Mouse (Mus musculus) neural tube, embryonic 11.5 days (tissue): ENCODE measurements around the gene Dgkg. TPM values are rescaled to one million over a fixed set of nuclear protein-coding genes. Genes with fewer than 3 reads are reported as not detected.

ENCODE experiments used
- ATAC-seq: fragments of 200-750 bp; cut with Nextera tagmentation; 2 replicates; pipeline ENCODE4 v1.8.0; 2017; ENCODE audit warnings: moderate number of reproducible peaks, mild to moderate bottlenecking, moderate TSS enrichment, moderate library complexity; ENCODE audit not compliant: insufficient read depth, low FRiP score, low TSS enrichment
- DNase-seq: peaks from one replicate; pipeline ENCODE4 v3.0.0-alpha.2; 2015; ENCODE audit warnings: low spot score
- H3K27ac ChIP-seq: fragments of 300-500 bp; sonication (generic); 2 replicates; pipeline ENCODE4 v1.5.1; 2014; ENCODE audit warnings: low read depth, mild to moderate bottlenecking, low read length
- H3K27me3 ChIP-seq: fragments of 300-500 bp; sonication (generic); 2 replicates; pipeline ENCODE4 v1.6.1; 2014; ENCODE audit warnings: mild to moderate bottlenecking, low read length, mixed read lengths; ENCODE audit not compliant: control insufficient read depth, insufficient read depth
- H3K36me3 ChIP-seq: fragments of 300-500 bp; sonication (generic); 2 replicates; pipeline ENCODE4 v1.6.1; 2014; ENCODE audit warnings: mild to moderate bottlenecking, low read length, moderate library complexity, mixed read lengths; ENCODE audit not compliant: control insufficient read depth, insufficient read depth
- H3K4me1 ChIP-seq: fragments of 300-500 bp; sonication (generic); 2 replicates; pipeline ENCODE4 v1.6.1; 2014; ENCODE audit warnings: low read length, mixed read lengths; ENCODE audit not compliant: control insufficient read depth, insufficient read depth
- H3K4me2 ChIP-seq: fragments of 300-500 bp; sonication (generic); 2 replicates; pipeline ENCODE4 v1.6.1; 2014; ENCODE audit warnings: low read depth, mild to moderate bottlenecking, moderate library complexity
- H3K4me3 ChIP-seq: fragments of 300-500 bp; sonication (generic); 2 replicates; pipeline ENCODE4 v1.5.1; 2014; ENCODE audit warnings: low read depth, low read length
- H3K9ac ChIP-seq: fragments of 300-500 bp; sonication (generic); 2 replicates; pipeline ENCODE4 v1.6.1; 2014; ENCODE audit warnings: mild to moderate bottlenecking, low read length
- H3K9me3 ChIP-seq: fragments of 300-500 bp; sonication (generic); 2 replicates; pipeline ENCODE4 v1.6.1; 2016; ENCODE audit warnings: low read length; ENCODE audit not compliant: control insufficient read depth
- WGBS: fragments of 180-500 bp; shearing (Covaris S2); extraction: QIAGEN DNeasy Blood & Tissue Kit; methylation state at CpG from one replicate; pipeline ENCODE4 v1.1.7; 2014; 5-methylcytosine and 5-hydroxymethylcytosine counted together
- polyA plus RNA-seq: library from polyadenylated mRNA; unstranded; fragments of >200 nt; fragmentation: Nextera tagmentation; extraction: Ambion mirVana; gene quantifications from 2 replicates; pipeline ENCODE4 v1.2.1, GENCODE M21; 2014

Dgkg gene
- 0.08 and 0.19 TPM in 2 replicates for polyA plus RNA-seq

DNA sequence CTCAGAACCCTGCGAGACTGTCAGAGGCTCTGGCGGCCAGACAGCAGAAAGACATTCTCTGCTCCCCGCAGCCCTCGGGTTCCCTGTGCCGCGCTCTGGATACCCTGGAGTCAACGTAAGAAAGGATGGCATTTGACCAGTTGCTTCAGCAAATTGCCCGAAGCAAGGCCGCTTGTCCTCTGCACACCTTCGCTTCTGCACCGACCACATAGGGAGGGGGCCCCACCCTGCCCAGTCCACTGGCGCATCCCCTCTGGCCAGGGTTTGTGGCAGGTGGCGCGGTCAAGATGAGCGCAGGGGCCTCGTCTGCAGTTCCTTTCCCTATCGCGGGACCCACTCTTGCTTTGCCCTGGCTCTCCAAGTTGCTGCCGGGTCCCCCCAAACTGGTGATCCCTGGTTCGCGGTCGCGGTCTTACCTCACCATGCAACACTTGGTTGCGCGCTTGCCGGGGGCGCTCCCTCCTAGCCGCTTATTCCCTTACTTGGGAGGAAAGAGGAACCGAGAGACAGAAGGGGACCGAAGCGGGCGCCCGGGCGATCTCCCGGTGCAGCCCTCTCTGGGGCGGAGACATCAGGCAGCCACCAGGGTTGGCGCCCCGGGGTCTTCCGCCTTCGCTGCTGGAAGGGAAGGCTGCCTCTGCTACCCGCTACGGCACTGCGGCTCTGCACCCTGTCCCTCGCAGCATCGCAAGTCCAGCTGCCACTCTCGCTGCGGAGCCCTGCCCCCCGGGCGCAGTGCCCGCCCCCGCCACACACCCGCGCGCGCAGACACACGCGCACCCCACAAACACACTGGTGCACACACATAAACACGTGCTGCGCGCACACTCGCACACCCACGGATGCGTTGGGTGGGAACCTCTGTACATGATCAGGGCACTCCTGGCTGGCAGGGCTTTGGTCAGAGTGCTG lies at the start of gene Dgkg:
Dgkg (minus strand) TSS at position 689 of the 912 bp plus-strand sequence.
- Histone ChIP-seq H3K4me3 (peak within 1 kb of the TSS; percentile 39), H3K9ac (peak within 1 kb of the TSS; percentile 23; the same call in 1 of the 2 replicates), H3K36me3 (no peaks in the 10 kb centered on the region), H3K27me3 (peaks cover 24% of the 10 kb centered on the region), H3K4me2 (peak within 1 kb of the TSS; percentile 75), H3K4me1 (0 out of 2 replicates have a peak, but pooled peaks cover 8% of the 10 kb centered on the region), H3K9me3 (no peaks in the 10 kb centered on the region), H3K27ac (no peak within 1 kb of the TSS)
- 1% methylated on average over 63 of the region's 63 CpGs for WGBS
- 0 out of 2 replicates have a peak, but pooled peaks have one; percentile 31 for ATAC-seq
- peak; percentile 47 for DNase-seq

DNA sequence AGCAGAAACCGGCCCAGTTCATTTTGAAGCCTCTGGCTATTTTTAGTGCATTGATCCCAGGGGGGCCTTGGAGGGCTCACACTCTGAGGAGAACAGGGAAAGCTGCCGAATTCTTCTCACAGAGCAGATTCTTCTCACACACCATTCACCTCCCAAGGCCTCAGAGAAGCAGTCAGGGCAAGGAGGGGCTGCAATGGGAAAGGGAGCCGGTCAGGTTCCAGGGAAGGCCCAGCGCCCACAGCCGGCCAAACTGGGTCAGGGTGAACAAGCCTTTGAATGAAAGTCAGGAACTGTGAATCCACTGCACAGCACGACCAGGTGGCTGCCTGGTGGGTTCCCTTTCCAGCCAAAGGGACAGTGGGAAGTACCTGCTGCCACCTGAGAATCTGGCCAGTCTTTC lies 47.9 kb upstream of the Dgkg start:
- Histone ChIP-seq H3K27me3 (no peaks in the 10 kb centered on the region), H3K36me3 (no peaks in the 10 kb centered on the region), H3K9ac (no peak overlapping the region), H3K4me3 (no peak overlapping the region), H3K27ac (no peak overlapping the region), H3K4me2 (no peak overlapping the region), H3K9me3 (no peaks in the 10 kb centered on the region), H3K4me1 (no peaks in the 10 kb centered on the region)
- WGBS = 58% methylated on average over 6 of the region's 6 CpGs
- DNase-seq (no peak), ATAC-seq (no peak)

DNA sequence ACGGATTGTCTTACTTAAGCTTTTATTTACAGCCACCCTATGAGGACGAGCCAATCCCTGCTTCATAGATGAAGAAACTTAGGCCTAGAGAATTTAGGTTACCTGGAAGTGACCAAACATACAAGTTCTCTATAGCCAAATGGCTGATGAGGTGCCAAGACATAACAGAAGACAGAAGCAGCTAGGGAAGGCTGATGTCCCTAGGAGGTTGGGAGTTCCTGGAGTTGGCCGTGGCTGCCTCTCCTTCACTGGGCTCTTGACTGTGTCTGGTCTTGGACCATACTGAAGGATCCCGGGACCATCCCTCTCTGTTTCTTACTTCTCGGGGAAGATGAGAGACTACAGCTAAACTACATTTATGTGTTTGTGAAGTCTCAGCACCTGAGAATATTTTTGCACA lies 47.1 kb upstream of the Dgkg start:
- ATAC-seq (no peak), DNase-seq (no peak)
- Histone ChIP-seq H3K4me2 (no peak overlapping the region), H3K4me1 (no peaks in the 10 kb centered on the region), H3K9me3 (no peaks in the 10 kb centered on the region), H3K27me3 (no peaks in the 10 kb centered on the region), H3K36me3 (no peaks in the 10 kb centered on the region), H3K27ac (no peak overlapping the region), H3K9ac (no peak overlapping the region), H3K4me3 (no peak overlapping the region)
- 90% methylated on average over 5 of the region's 5 CpGs for WGBS

DNA sequence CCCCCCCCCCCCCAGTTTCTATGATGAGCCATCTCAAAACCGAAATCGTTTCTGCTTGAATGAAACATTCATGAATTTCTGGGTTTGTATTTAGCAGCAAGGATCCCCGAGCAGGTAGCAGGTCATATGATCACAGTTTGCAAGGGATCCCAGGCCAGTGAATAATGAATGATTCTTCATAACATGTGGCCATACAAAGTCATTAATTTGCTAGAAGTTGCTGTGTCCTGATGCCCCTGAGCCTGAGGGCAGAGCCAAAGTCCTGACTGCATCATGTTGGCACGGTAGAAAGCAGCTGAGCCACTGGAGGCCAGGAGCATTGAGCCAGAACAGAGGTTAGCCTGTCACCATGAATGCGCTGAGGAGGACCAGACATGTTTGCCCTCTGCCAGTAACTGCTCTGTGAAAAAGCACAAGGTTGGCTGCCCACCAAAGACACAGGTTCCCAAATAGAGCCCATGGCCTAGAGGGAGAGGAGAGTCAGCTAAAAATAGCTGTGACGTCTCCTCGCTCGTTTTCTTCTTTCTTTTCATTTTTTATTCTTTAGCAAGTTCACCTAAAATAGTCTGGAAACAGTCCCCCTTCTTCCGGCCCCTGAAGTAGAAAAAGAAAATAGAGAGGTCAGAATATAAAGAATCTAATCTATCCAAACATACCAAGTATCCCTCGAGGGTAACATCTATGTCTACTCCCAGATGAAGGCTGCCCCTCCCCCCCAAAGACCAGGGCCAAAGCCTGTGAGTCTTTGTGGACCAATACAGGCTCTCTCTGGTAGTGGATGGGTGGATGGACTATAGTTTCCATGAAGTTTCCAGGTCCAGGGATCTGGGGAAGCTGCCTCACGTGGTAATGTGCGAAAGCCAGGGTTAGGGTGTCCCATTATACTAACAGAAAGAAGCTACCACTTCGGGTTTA lies 42.1 kb upstream of the Dgkg start:
- no peaks in the 10 kb centered on the region for H3K9me3 ChIP-seq

DNA sequence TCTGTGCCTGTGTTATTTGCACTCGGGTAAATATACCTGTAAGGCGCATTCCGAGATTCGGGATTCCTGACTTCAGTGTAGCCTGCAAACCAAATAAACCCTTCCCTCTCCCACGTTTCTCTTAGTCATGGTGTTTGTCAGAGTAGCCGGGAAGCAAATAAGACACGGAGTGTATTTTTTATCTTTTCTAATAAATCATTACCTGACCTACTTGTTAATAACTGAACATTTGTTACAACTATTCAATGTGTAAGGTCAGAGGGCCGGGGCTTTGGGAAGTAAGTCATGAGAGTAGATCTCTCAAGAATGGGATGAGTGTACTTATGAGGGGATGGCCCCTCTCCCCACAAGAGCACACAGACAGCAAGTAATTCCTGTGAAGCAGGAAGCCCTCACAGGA lies 41.1 kb upstream of the Dgkg start:
- DNase-seq (no peak), ATAC-seq (no peak)
- Histone ChIP-seq H3K27me3 (no peaks in the 10 kb centered on the region), H3K9ac (no peak overlapping the region), H3K27ac (no peak overlapping the region), H3K4me2 (no peak overlapping the region), H3K36me3 (no peaks in the 10 kb centered on the region), H3K9me3 (no peaks in the 10 kb centered on the region), H3K4me3 (no peak overlapping the region), H3K4me1 (no peaks in the 10 kb centered on the region)
- WGBS = 86% methylated on average over 8 of the region's 8 CpGs

More for the DNA sequence above, 42.1 kb upstream of the Dgkg start:
- H3K9ac ChIP-seq = no peak overlapping the region
- no peaks in the 10 kb centered on the region for H3K36me3 ChIP-seq
- no peak overlapping the region for H3K4me3 ChIP-seq
- DNase-seq (no peak), ATAC-seq (no peak)
- H3K4me1 ChIP-seq = no peaks in the 10 kb centered on the region
- no peak overlapping the region for H3K27ac ChIP-seq
- no peaks in the 10 kb centered on the region for H3K27me3 ChIP-seq
- 85% methylated on average over 13 of the region's 13 CpGs for WGBS
- H3K4me2 ChIP-seq = no peak overlapping the region

- no peak overlapping the region for H3K4me3 ChIP-seq
Observed at GRCm38 (mm10) chr16:22689622-22690021, 32.6 kb upstream of the Dgkg start.

DNA sequence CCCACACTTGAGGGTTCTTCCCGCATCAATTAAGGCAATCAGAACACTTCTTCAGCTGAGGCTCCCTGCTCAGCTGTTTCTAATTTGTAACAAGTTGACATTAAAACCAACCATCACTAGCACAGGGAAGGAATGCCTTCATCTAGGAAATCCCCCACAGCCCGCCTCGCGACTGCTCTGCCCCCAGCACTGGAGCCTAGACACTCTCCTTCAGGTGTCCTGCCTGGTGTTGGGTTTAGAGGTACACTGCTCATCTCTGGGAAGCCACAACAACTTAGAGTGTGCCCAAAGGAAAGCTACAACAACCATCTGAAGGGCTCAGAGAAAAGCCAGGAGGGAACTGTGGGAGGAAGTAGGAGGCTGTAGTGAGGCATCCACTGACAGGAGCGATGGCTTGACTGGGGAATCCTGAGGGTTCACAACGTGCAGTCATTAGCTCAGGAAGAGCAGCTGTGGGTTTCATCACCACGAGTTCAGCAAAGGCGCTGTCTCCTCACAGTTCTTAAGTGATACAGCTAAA lies 30.8 kb upstream of the Dgkg start:
- no peak overlapping the region for H3K4me2 ChIP-seq
- no peaks in the 10 kb centered on the region for H3K36me3 ChIP-seq
- ATAC-seq (no peak), DNase-seq (no peak)
- no peaks in the 10 kb centered on the region for H3K9me3 ChIP-seq
- no peaks in the 10 kb centered on the region for H3K4me1 ChIP-seq
- H3K27me3 ChIP-seq = no peaks in the 10 kb centered on the region
- H3K27ac ChIP-seq = no peak overlapping the region
- H3K4me3 ChIP-seq = no peak overlapping the region
- 75% methylated on average over 8 of the region's 8 CpGs for WGBS
- no peak overlapping the region for H3K9ac ChIP-seq

More at GRCm38 (mm10) chr16:22689622-22690021, 32.6 kb upstream of the Dgkg start:
- Histone ChIP-seq H3K36me3 (no peaks in the 10 kb centered on the region), H3K4me1 (no peaks in the 10 kb centered on the region), H3K4me2 (no peak overlapping the region), H3K9me3 (no peaks in the 10 kb centered on the region), H3K27me3 (no peaks in the 10 kb centered on the region), H3K27ac (no peak overlapping the region), H3K9ac (no peak overlapping the region)
- ATAC-seq (no peak), DNase-seq (no peak)
- 94% methylated on average over 2 of the region's 2 CpGs for WGBS

DNA sequence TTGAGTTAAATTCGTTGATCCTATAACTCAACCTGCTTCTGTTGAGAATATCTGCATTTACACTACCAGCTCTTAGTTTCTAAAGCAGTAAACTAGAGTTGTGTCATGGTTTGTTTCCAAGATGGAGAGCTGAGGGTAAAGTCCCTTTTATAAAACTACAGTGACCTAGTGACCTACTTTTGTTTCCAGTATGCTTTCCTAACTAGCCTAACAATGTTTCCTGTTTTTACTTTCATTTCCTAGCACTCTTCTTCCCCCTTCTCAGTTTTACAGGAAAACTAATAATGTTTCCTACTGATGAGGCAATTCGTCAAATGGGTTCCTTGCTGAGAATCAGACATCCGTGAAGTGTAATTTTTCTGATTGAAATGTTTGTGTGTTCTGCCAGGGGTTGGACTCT lies 26.6 kb upstream of the Dgkg start:
- H3K4me3 ChIP-seq = no peak overlapping the region
- H3K27me3 ChIP-seq = no peaks in the 10 kb centered on the region
- no peaks in the 10 kb centered on the region for H3K9me3 ChIP-seq
- H3K27ac ChIP-seq = no peak overlapping the region
- no peaks in the 10 kb centered on the region for H3K36me3 ChIP-seq
- H3K4me1 ChIP-seq = no peaks in the 10 kb centered on the region
- 82% methylated on average over 3 of the region's 3 CpGs for WGBS
- DNase-seq = no peak
- no peak overlapping the region for H3K4me2 ChIP-seq
- H3K9ac ChIP-seq = no peak overlapping the region
- no peak for ATAC-seq
